In genomic region chr13:21811539-21811938, GRCm38 (mm10) we compare ENCODE assay signal across 8 mouse cellular contexts. TPM values are rescaled to one million over a fixed set of nuclear protein-coding genes. Genes with fewer than 3 reads are reported as not detected.
DNase-seq lines count a peak whose midpoint lies in the region; ATAC-seq and TF ChIP-seq lines count a peak whose summit lies in the region.
"Not testable (repeated sequence)": the region's sequence is repeated elsewhere in the genome, so short reads cannot be mapped to it uniquely, and the experiment has no call there.

Gene Hist1h4m, plus strand, starts transcription at chr13:21811746.

- in situ Hi-C loops in CH12.LX (cut with MboI; ENCODE audit: low pct_ligation_motif_present, low pct_unique_long_range_greater_than_20kb, low sequenced_read_pairs) = not testable (repeated sequence)

- TF ChIP-seq RAD21 in CH12.LX (IDR thresholded peaks at IDR 0.05; ENCODE audit: low read depth, low read length) = not testable (repeated sequence)

- H3K4me1 ChIP-seq in CH12.LX (ENCODE audit: control insufficient read depth in 1 of 2, insufficient read depth in 2 of 2); limb, embryonic 15.5 days; midbrain, embryonic 11.5 days (ENCODE audit: control insufficient read depth, insufficient read depth, low read length): not testable (repeated sequence)

- not testable (repeated sequence) for TF ChIP-seq CTCF in CH12.LX (conservative IDR thresholded peaks at IDR 0.05 in 1 of 2, IDR thresholded peaks at IDR 0.05 in 1 of 2; ENCODE audit: low read depth in 2 of 2, low read length in 2 of 2); gastrocnemius, adult 2 months (IDR thresholded peaks at IDR 0.05)

- WGBS in limb, embryonic 15.5 days = no CpG with 5 or more reads among the region's 24 CpGs
- no CpG with 5 or more reads among the region's 24 CpGs for WGBS in midbrain, embryonic 11.5 days

- H3K27me3 ChIP-seq in CH12.LX (replicated peaks); limb, embryonic 15.5 days; midbrain, embryonic 11.5 days (ENCODE audit: control insufficient read depth, insufficient read depth, low read length): not testable (repeated sequence)

- H3K9ac ChIP-seq in CH12.LX (ENCODE audit: insufficient read depth, low read depth) = 0 out of 2 replicates have a peak within 1 kb of the TSS, but pooled peaks have one; percentile 33
- H3K9ac ChIP-seq in limb, embryonic 15.5 days; midbrain, embryonic 11.5 days (ENCODE audit: low read length): not testable (repeated sequence)

- TF ChIP-seq POLR2A in CH12.LX (IDR thresholded peaks at IDR 0.05; ENCODE audit: low read depth, low read length) = not testable (repeated sequence)

- dilution Hi-C loops in CH12.LX (cut with MboI; ENCODE audit: extremely low pct_ligation_motif_present, extremely low pct_unique_long_range_greater_than_20kb, low sequenced_read_pairs) = not testable (repeated sequence)

- ATAC-seq in hematopoietic stem cell, adult 5-6 weeks (replicated peaks in 1 of 2; ENCODE audit: insufficient read depth in 1 of 2, low FRiP score in 2 of 2, low TSS enrichment in 1 of 2, low read depth in 1 of 2, poor library complexity in 2 of 2, severe bottlenecking in 2 of 2) = peak; percentile 63 to 65
- ATAC-seq in limb, embryonic 15.5 days (ENCODE audit: insufficient number of reproducible peaks, low FRiP score, low TSS enrichment, low read depth) = peak; percentile 59
- ATAC-seq in midbrain, embryonic 11.5 days (ENCODE audit: low FRiP score) = peak; percentile 60

- not testable (repeated sequence) for H3K79me2 ChIP-seq in CH12.LX (replicated peaks; ENCODE audit: control insufficient read depth, extremely low read depth, insufficient read depth, poor library complexity, severe bottlenecking)

- peak within 1 kb of the TSS; percentile 31; the same call in 1 of the 2 replicates for H3K4me2 ChIP-seq in CH12.LX (ENCODE audit: insufficient read depth, low read depth, poor library complexity, severe bottlenecking)
- H3K4me2 ChIP-seq in limb, embryonic 15.5 days = peak within 1 kb of the TSS; percentile 33
- not testable (repeated sequence) for H3K4me2 ChIP-seq in midbrain, embryonic 11.5 days

- DNase-seq in CH12.LX (ENCODE audit: extremely low read depth); midbrain, embryonic 11.5 days (ENCODE audit: low spot score, missing footprints): not testable (repeated sequence)
- DNase-seq in cerebellum, postnatal 25 days = peak; percentile 52 to 54
- peak; percentile 38 for DNase-seq in gastrocnemius, adult 2 months
- DNase-seq in kidney, postnatal 36 days = peak; percentile 28 to 44
- peak; percentile 36 to 43 for DNase-seq in spleen, adult 18-20 months

- H3K36me3 ChIP-seq in CH12.LX (replicated peaks in 1 of 2; ENCODE audit: control insufficient read depth in 1 of 2, insufficient read depth in 1 of 2, low read length in 1 of 2); limb, embryonic 15.5 days; midbrain, embryonic 11.5 days (ENCODE audit: control insufficient read depth, insufficient read depth, low read length): not testable (repeated sequence)

- not testable (repeated sequence) for TF ChIP-seq EP300 in CH12.LX (IDR thresholded peaks at IDR 0.05; ENCODE audit: low read length)

- H3K4me3 ChIP-seq in CH12.LX (replicated peaks in 1 of 3; ENCODE audit: low read depth in 2 of 3, low read length in 2 of 3, poor library complexity in 1 of 3) = peak within 1 kb of the TSS in 1 of 3 experiments; percentile 24
- peak within 1 kb of the TSS; percentile 46 for H3K4me3 ChIP-seq in gastrocnemius, adult 2 months
- peak within 1 kb of the TSS; percentile 19 for H3K4me3 ChIP-seq in limb, embryonic 15.5 days
- not testable (repeated sequence) for H3K4me3 ChIP-seq in midbrain, embryonic 11.5 days (ENCODE audit: low read depth, low read length)

- H3K27ac ChIP-seq in CH12.LX (ENCODE audit: insufficient read depth, low read depth) = peak within 1 kb of the TSS; percentile 86
- not testable (repeated sequence) for H3K27ac ChIP-seq in gastrocnemius, adult 2 months; limb, embryonic 15.5 days; midbrain, embryonic 11.5 days (ENCODE audit: low read depth, low read length)

- intact Hi-C loops in gastrocnemius, adult 2 months (cut with DNase I) = not testable (repeated sequence)

- H3K9me3 ChIP-seq in CH12.LX (replicated peaks; ENCODE audit: low read length); limb, embryonic 15.5 days; midbrain, embryonic 11.5 days (ENCODE audit: control insufficient read depth, low read length): not testable (repeated sequence)

RNA-seq across cellular contexts. Expression of gene Hist1h4m, which starts in this region (rescaled TPM):
- total RNA-seq in CH12.LX (2012; rRNA removed) (18.2 and 20.8 TPM in 2 replicates), CH12.LX (2014; rRNA removed) (1.6 TPM in 1 of 2 replicates, not detected in the other)
- 0.70 and 12.8 TPM in 2 replicates for polyA plus RNA-seq in CH12.LX (2012; ENCODE audit: insufficient read length, low read depth)
- total RNA-seq in gastrocnemius, adult 2 months (2021) = 10 to 100 TPM; 50.3 to 50.9 TPM
- total RNA-seq in hematopoietic stem cell, adult 5-6 weeks (2017) = 1,005 and 2,128 TPM in 2 replicates
- polyA plus RNA-seq in limb, embryonic 15.5 days (2015; fragmentation: Nextera tagmentation; extraction: Ambion mirVana) = not detected in 2 replicates
- not detected in 2 replicates for polyA plus RNA-seq in midbrain, embryonic 11.5 days (2014; fragmentation: Nextera tagmentation; extraction: Ambion mirVana)

Comparison
In these comparisons a context has a peak if more than half of its experiments do, and no peak if none do; other contexts are left out.
1. RNA of gene Hist1h4m (total RNA-seq): 1,005 to 2,128 TPM in hematopoietic stem cell, adult 5-6 weeks; 50.3 to 50.9 TPM in gastrocnemius, adult 2 months and 1.6 to 20.8 TPM in CH12.LX; every median in the first group is over 10 times any median in the second.
2. Peak in ATAC-seq, H3K4me3 ChIP-seq and H3K4me2 ChIP-seq in limb, embryonic 15.5 days; RNA of the gene not detected or under 1 TPM.
3. Peak in ATAC-seq in midbrain, embryonic 11.5 days; RNA of the gene not detected or under 1 TPM.
4. Peak in every context shown above with its lines, with median percentiles within 50 percentile points of each other: ATAC-seq.